Mouse (Mus musculus): ENCODE measurements around the gene Lancl3. TPM values are rescaled to one million over a fixed set of nuclear protein-coding genes. Genes with fewer than 3 reads are reported as not detected.

Lancl3 gene
- polyA plus RNA-seq (2015; fragmentation: Nextera tagmentation; extraction: Ambion mirVana): 2.8 and 3.1 TPM in 2 replicates

- Histone ChIP-seq H3K27ac (replicated peaks) (no peak within 1 kb of the TSS), H3K4me2 (peak within 1 kb of the TSS; percentile 71), H3K4me3 (replicated peaks) (peak within 1 kb of the TSS; percentile 49), H3K9ac (replicated peaks) (peak within 1 kb of the TSS; percentile 42), H3K4me1 (peaks cover 2% of the 10 kb centered on the region; the same call in 1 of the 2 replicates), H3K36me3 (no peaks in the 10 kb centered on the region), H3K9me3 (replicated peaks) (no peaks in the 10 kb centered on the region), H3K27me3 (replicated peaks) (no peaks in the 10 kb centered on the region)
- WGBS: 15% methylated on average over 43 of the region's 49 CpGs
- peak; percentile 79 for ATAC-seq (ENCODE audit: low FRiP score)
Observed at GRCm38 (mm10) chrX:9199761-9200371, at the start of gene Lancl3. Lancl3 (plus strand) TSS chrX:9199902.

GRCm38 (mm10) chrX:9179011-9179410 lies 20.7 kb upstream of the Lancl3 start:
- Histone ChIP-seq H3K9me3 (replicated peaks) (no peaks in the 10 kb centered on the region), H3K36me3 (no peaks in the 10 kb centered on the region), H3K4me2 (no peak overlapping the region), H3K4me1 (no peaks in the 10 kb centered on the region), H3K4me3 (replicated peaks) (no peak overlapping the region), H3K27ac (replicated peaks) (no peak overlapping the region), H3K27me3 (replicated peaks) (no peaks in the 10 kb centered on the region), H3K9ac (replicated peaks) (no peak overlapping the region)
- no peak for ATAC-seq (ENCODE audit: low FRiP score)
- 82% methylated on average over 2 of the region's 2 CpGs for WGBS

GRCm38 (mm10) chrX:9181570-9181969 lies 18.1 kb upstream of the Lancl3 start:
- ATAC-seq (ENCODE audit: low FRiP score): no peak
- Histone ChIP-seq H3K4me3 (replicated peaks) (no peak overlapping the region), H3K4me2 (no peak overlapping the region), H3K9ac (replicated peaks) (no peak overlapping the region), H3K27me3 (replicated peaks) (no peaks in the 10 kb centered on the region), H3K27ac (replicated peaks) (no peak overlapping the region), H3K36me3 (no peaks in the 10 kb centered on the region), H3K4me1 (no peaks in the 10 kb centered on the region), H3K9me3 (replicated peaks) (no peaks in the 10 kb centered on the region)
- 55% methylated on average over 5 of the region's 5 CpGs for WGBS

- Histone ChIP-seq H3K9ac (replicated peaks) (peak overlapping the region; percentile 42), H3K9me3 (replicated peaks) (no peaks in the 10 kb centered on the region), H3K4me1 (peaks cover 2% of the 10 kb centered on the region; the same call in 1 of the 2 replicates), H3K4me2 (peak overlapping the region; percentile 71), H3K27ac (replicated peaks) (no peak overlapping the region), H3K4me3 (replicated peaks) (peak overlapping the region; percentile 49), H3K27me3 (replicated peaks) (no peaks in the 10 kb centered on the region), H3K36me3 (no peaks in the 10 kb centered on the region)
- ATAC-seq (ENCODE audit: low FRiP score): peak; percentile 80
- WGBS: 33% methylated on average over 62 of the region's 72 CpGs
Observed at GRCm38 (mm10) chrX:9200380-9200917, 747 bp downstream of the Lancl3 start.

GRCm38 (mm10) chrX:9201954-9202353 lies 2.3 kb downstream of the Lancl3 start:
- Histone ChIP-seq H3K27me3 (replicated peaks) (no peaks in the 10 kb centered on the region), H3K9ac (replicated peaks) (no peak overlapping the region), H3K4me2 (peak overlapping the region; percentile 34), H3K36me3 (no peaks in the 10 kb centered on the region), H3K9me3 (replicated peaks) (no peaks in the 10 kb centered on the region), H3K27ac (replicated peaks) (no peak overlapping the region), H3K4me3 (replicated peaks) (0 out of 2 replicates have a peak overlapping the region, but pooled peaks have one; percentile 6), H3K4me1 (peaks cover 2% of the 10 kb centered on the region; the same call in 1 of the 2 replicates)
- no peak for ATAC-seq (ENCODE audit: low FRiP score)
- WGBS: 63% methylated on average over 2 of the region's 2 CpGs

GRCm38 (mm10) chrX:9202781-9203405 lies 3.2 kb downstream of the Lancl3 start:
- ATAC-seq (ENCODE audit: low FRiP score): no peak
- H3K4me1 ChIP-seq: peaks cover 2% of the 10 kb centered on the region; the same call in 1 of the 2 replicates
- no peak overlapping the region for H3K4me3 ChIP-seq (replicated peaks)
- H3K27me3 ChIP-seq (replicated peaks): no peaks in the 10 kb centered on the region
- peak overlapping the region; percentile 34 for H3K4me2 ChIP-seq
- WGBS: 49% methylated on average over 7 of the region's 7 CpGs
- no peak overlapping the region for H3K9ac ChIP-seq (replicated peaks)
- 0 out of 2 replicates have a peak overlapping the region, but pooled peaks have one; percentile 23 for H3K27ac ChIP-seq (replicated peaks)
- no peaks in the 10 kb centered on the region for H3K9me3 ChIP-seq (replicated peaks)
- H3K36me3 ChIP-seq: no peaks in the 10 kb centered on the region

- WGBS: 69% methylated on average over 2 of the region's 2 CpGs
- no peak overlapping the region for H3K4me3 ChIP-seq (replicated peaks)
- H3K4me1 ChIP-seq: no peaks in the 10 kb centered on the region
- no peaks in the 10 kb centered on the region for H3K9me3 ChIP-seq (replicated peaks)
- no peaks in the 10 kb centered on the region for H3K27me3 ChIP-seq (replicated peaks)
- no peak overlapping the region for H3K4me2 ChIP-seq
- H3K36me3 ChIP-seq: no peaks in the 10 kb centered on the region
- H3K27ac ChIP-seq (replicated peaks): no peak overlapping the region
- H3K9ac ChIP-seq (replicated peaks): no peak overlapping the region
- no peak for ATAC-seq (ENCODE audit: low FRiP score)
Observed at GRCm38 (mm10) chrX:9205121-9205520, 5.4 kb downstream of the Lancl3 start.

- Histone ChIP-seq H3K9me3 (replicated peaks) (no peaks in the 10 kb centered on the region), H3K36me3 (no peaks in the 10 kb centered on the region), H3K4me1 (no peaks in the 10 kb centered on the region), H3K4me3 (replicated peaks) (no peak overlapping the region), H3K4me2 (no peak overlapping the region), H3K27ac (replicated peaks) (no peak overlapping the region), H3K9ac (replicated peaks) (no peak overlapping the region), H3K27me3 (replicated peaks) (no peaks in the 10 kb centered on the region)
- ATAC-seq (ENCODE audit: low FRiP score): no peak
- WGBS: 86% methylated on average over 2 of the region's 2 CpGs
Observed at GRCm38 (mm10) chrX:9216244-9216643, 16.5 kb downstream of the Lancl3 start.

- no peak overlapping the region for H3K4me3 ChIP-seq (replicated peaks)
- H3K9ac ChIP-seq (replicated peaks): no peak overlapping the region
- 93% methylated on average over 3 of the region's 3 CpGs for WGBS
- no peaks in the 10 kb centered on the region for H3K27me3 ChIP-seq (replicated peaks)
- H3K9me3 ChIP-seq (replicated peaks): no peaks in the 10 kb centered on the region
- H3K4me2 ChIP-seq: no peak overlapping the region
- H3K4me1 ChIP-seq: no peaks in the 10 kb centered on the region
- H3K36me3 ChIP-seq: no peaks in the 10 kb centered on the region
- no peak overlapping the region for H3K27ac ChIP-seq (replicated peaks)
- ATAC-seq (ENCODE audit: low FRiP score): no peak
Observed at GRCm38 (mm10) chrX:9219570-9219969, 19.9 kb downstream of the Lancl3 start.

- no peaks in the 10 kb centered on the region for H3K27me3 ChIP-seq (replicated peaks)
- no peaks in the 10 kb centered on the region for H3K4me1 ChIP-seq
- WGBS: 40% methylated on average over 6 of the region's 6 CpGs
- no peak overlapping the region for H3K27ac ChIP-seq (replicated peaks)
- H3K4me3 ChIP-seq (replicated peaks): no peak overlapping the region
- no peak for ATAC-seq (ENCODE audit: low FRiP score)
- H3K9ac ChIP-seq (replicated peaks): no peak overlapping the region
- no peak overlapping the region for H3K4me2 ChIP-seq
- H3K9me3 ChIP-seq (replicated peaks): no peaks in the 10 kb centered on the region
- no peaks in the 10 kb centered on the region for H3K36me3 ChIP-seq
Observed at GRCm38 (mm10) chrX:9221206-9221605, 21.5 kb downstream of the Lancl3 start.

GRCm38 (mm10) chrX:9221736-9222135 lies 22.0 kb downstream of the Lancl3 start:
- WGBS: 85% methylated on average over 4 of the region's 4 CpGs
- Histone ChIP-seq H3K9me3 (replicated peaks) (no peaks in the 10 kb centered on the region), H3K27me3 (replicated peaks) (no peaks in the 10 kb centered on the region), H3K36me3 (no peaks in the 10 kb centered on the region), H3K4me3 (replicated peaks) (no peak overlapping the region), H3K27ac (replicated peaks) (no peak overlapping the region), H3K4me1 (no peaks in the 10 kb centered on the region), H3K9ac (replicated peaks) (no peak overlapping the region), H3K4me2 (no peak overlapping the region)
- no peak for ATAC-seq (ENCODE audit: low FRiP score)
